Mouse (Mus musculus): ENCODE data around the gene Tbata.

DNA sequence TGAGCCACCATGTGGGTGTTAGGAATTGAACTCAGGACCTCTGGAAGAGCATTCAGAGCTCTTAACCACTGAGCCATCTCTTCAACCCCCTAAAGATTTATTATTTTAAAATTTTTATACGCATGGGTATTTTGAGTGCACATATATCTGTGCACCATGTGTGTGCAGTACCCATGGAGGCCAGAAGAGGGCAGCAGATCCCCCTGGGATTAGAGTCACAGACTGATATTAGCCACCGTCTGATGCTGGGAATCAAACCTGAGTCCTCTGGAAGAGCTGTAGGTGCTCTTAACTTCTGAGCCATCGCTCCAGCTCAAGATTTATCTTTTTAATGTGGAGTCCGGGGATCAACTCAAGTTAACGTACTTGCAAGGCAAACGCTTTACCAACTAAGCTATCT, 43.9 kb downstream of the Tbata start:
- TF ChIP-seq CTCF (IDR thresholded peaks at IDR 0.05; ENCODE audit: low read depth) (peak; percentile 63), EP300 (IDR thresholded peaks at IDR 0.05; ENCODE audit: low read depth) (no peak)

Measured in liver, postnatal 0 days (tissue).